Mouse (Mus musculus): ENCODE results near the gene Gjb1.

- no peak for TF ChIP-seq TCF12 (IDR thresholded peaks at IDR 0.05; ENCODE audit: low read depth, low read length)
- TF ChIP-seq NELFE (IDR thresholded peaks at IDR 0.05; ENCODE audit: low read depth, low read length), result no peak
- no peak for TF ChIP-seq ZC3H11A (IDR thresholded peaks at IDR 0.05; ENCODE audit: low read depth, low read length)
- TF ChIP-seq EP300 (IDR thresholded peaks at IDR 0.05; ENCODE audit: low read depth in 1 of 2, low read length in 2 of 2), result no peak
- no peak for TF ChIP-seq NRF1 (IDR thresholded peaks at IDR 0.05; ENCODE audit: insufficient read depth, low read depth, low read length, poor library complexity, severe bottlenecking)
- peak; percentile 43 to 65 (median 55) for TF ChIP-seq CTCF (IDR thresholded peaks at IDR 0.05 in 2 of 3, conservative IDR thresholded peaks at IDR 0.05 in 1 of 3; ENCODE audit: control insufficient read depth in 1 of 3, insufficient read depth in 1 of 3, low read depth in 2 of 3, low read length in 3 of 3, poor library complexity in 1 of 3, severe bottlenecking in 1 of 3)
- TF ChIP-seq ZNF384 (IDR thresholded peaks at IDR 0.05; ENCODE audit: low read depth, low read length), result no peak
- no peak for TF ChIP-seq ZKSCAN1 (IDR thresholded peaks at IDR 0.05; ENCODE audit: low read depth, low read length)
- TF ChIP-seq POLR2AphosphoS2 (IDR thresholded peaks at IDR 0.05; ENCODE audit: low read length), result no peak
- TF ChIP-seq E2F4 (IDR thresholded peaks at IDR 0.05; ENCODE audit: borderline replicate concordance, low read depth, low read length), result no peak
- no peak for TF ChIP-seq GATA1 (IDR thresholded peaks at IDR 0.05; ENCODE audit: low read depth, low read length)
Observed at GRCm38 (mm10) chrX:101334606-101335005, 41.6 kb upstream of the Gjb1 start.
